Mouse (Mus musculus) lung, adult 18-20 months (tissue): Measurements from ENCODE around the gene Eif4g2.

Experiments used
- DNase-seq, 2 experiments: peaks; one replicate each; pipeline ENCODE4 v3.0.0; 2022; ENCODE audit warnings: mixed read lengths in 2 of 2

Gene Eif4g2

GRCm38 (mm10) chr7:111069439-111070166 lies 13.2 kb downstream of the Eif4g2 start:
- no peak for DNase-seq

- no peak for DNase-seq
These were observed 14.6 kb downstream of the Eif4g2 start for GRCm38 (mm10) chr7:111068181-111068580.

- no peak for DNase-seq
These were observed 19.9 kb downstream of the Eif4g2 start for GRCm38 (mm10) chr7:111062971-111063370.

GRCm38 (mm10) chr7:111059527-111059926 lies 23.3 kb downstream of the Eif4g2 start:
- DNase-seq = no peak

- DNase-seq = no peak
These were observed 26.7 kb downstream of the Eif4g2 start for GRCm38 (mm10) chr7:111055984-111056657.

GRCm38 (mm10) chr7:111055221-111055620 lies 27.6 kb downstream of the Eif4g2 start:
- DNase-seq = no peak

GRCm38 (mm10) chr7:111049652-111050421 lies 33.0 kb downstream of the Eif4g2 start:
- DNase-seq = peak; percentile 39 to 54

- no peak for DNase-seq
These were observed 33.9 kb downstream of the Eif4g2 start for GRCm38 (mm10) chr7:111048920-111049319.

- no peak for DNase-seq
These were observed 53.7 kb downstream of the Eif4g2 start for GRCm38 (mm10) chr7:111029046-111029553.

- peak; percentile 91 to 93 for DNase-seq
These were observed 54.4 kb downstream of the Eif4g2 start, which contains the start of gene Ctr9 for GRCm38 (mm10) chr7:111028281-111029045. Gene Ctr9 (plus strand): TSS chr7:111028951.

- DNase-seq = no peak
These were observed 57.9 kb downstream of the Eif4g2 start for GRCm38 (mm10) chr7:111024912-111025311.

- DNase-seq = peak; percentile 31 to 49
These were observed 58.7 kb downstream of the Eif4g2 start for GRCm38 (mm10) chr7:111024068-111024594.

GRCm38 (mm10) chr7:111020814-111021213 lies 62.0 kb downstream of the Eif4g2 start:
- no peak for DNase-seq
